Mouse (Mus musculus) left cerebral cortex, postnatal 14 days (tissue): ENCODE data around the gene Blm. TPM values are rescaled to one million over a fixed set of nuclear protein-coding genes. Genes with fewer than 3 reads are reported as not detected.
A peak's percentile ranks its signal among the peaks of the same experiment; 100 is the strongest.
"Not testable (repeated sequence)": the region's sequence is repeated elsewhere in the genome, so short reads cannot be mapped to it uniquely, and the experiment has no call there.

Experiments used
- DNase-seq, 2 experiments: peaks; one replicate each; pipeline ENCODE4 v3.0.0; 2021 to 2022; ENCODE audit warnings: low spot score in 2 of 2, mixed read lengths in 1 of 2
- intact Hi-C: fragments of 180-260 bp; cut with DNase I; formaldehyde crosslinking; loops from one replicate; pipeline ENCODE4 v1.15.1; 2025
- total RNA-seq, 2 experiments: library from RNA; stranded (reverse); gene quantifications; 2 replicates each; pipeline ENCODE4 v1.2.3; 2021

Gene Blm
- total RNA-seq, 2 experiments from 2014 or later = 3.9 to 5.2 TPM

- DNase-seq = no peak
Measured at GRCm38 (mm10) chr7:80542139-80542831, 7.4 kb upstream of the Blm start.

GRCm38 (mm10) chr7:80539581-80539980 is 4.7 kb upstream of the Blm start:
- no peak for DNase-seq
- intact Hi-C loops = no loop called here

More at GRCm38 (mm10) chr7:80542139-80542831, 7.4 kb upstream of the Blm start:
- intact Hi-C loops = no loop called here

GRCm38 (mm10) chr7:80534291-80535008 is 469 bp downstream of the Blm start:
- intact Hi-C loops = no loop called here
- DNase-seq = no peak

- intact Hi-C loops = no loop called here
- DNase-seq = no peak
Measured at GRCm38 (mm10) chr7:80531087-80531486, 3.8 kb downstream of the Blm start.

GRCm38 (mm10) chr7:80530646-80531045 is 4.3 kb downstream of the Blm start:
- intact Hi-C loops = no loop called here

GRCm38 (mm10) chr7:80526698-80527097 is 8.2 kb downstream of the Blm start:
- intact Hi-C loops = no loop called here
- DNase-seq = no peak

More at GRCm38 (mm10) chr7:80530646-80531045, 4.3 kb downstream of the Blm start:
- DNase-seq = no peak

- intact Hi-C loops = no loop called here
- no peak for DNase-seq
Measured at GRCm38 (mm10) chr7:80512408-80513085, 22.4 kb downstream of the Blm start.

GRCm38 (mm10) chr7:80507697-80508096 is 27.2 kb downstream of the Blm start:
- intact Hi-C loops, DNase-seq: not testable (repeated sequence)

GRCm38 (mm10) chr7:80506007-80506406 is 28.9 kb downstream of the Blm start:
- DNase-seq = no peak
- intact Hi-C loops = no loop called here

- no peak for DNase-seq
- intact Hi-C loops = no loop called here
Measured at GRCm38 (mm10) chr7:80504920-80505319, 30.0 kb downstream of the Blm start.

- intact Hi-C loops = no loop called here
- DNase-seq = no peak
Measured at GRCm38 (mm10) chr7:80501006-80501405, 33.9 kb downstream of the Blm start.

GRCm38 (mm10) chr7:80500099-80500498 is 34.8 kb downstream of the Blm start:
- intact Hi-C loops = no loop called here
- no peak for DNase-seq

GRCm38 (mm10) chr7:80499190-80499962 is 35.5 kb downstream of the Blm start:
- intact Hi-C loops = no loop called here

GRCm38 (mm10) chr7:80496656-80497055 is 38.3 kb downstream of the Blm start:
- no peak for DNase-seq
- intact Hi-C loops = no loop called here

More at GRCm38 (mm10) chr7:80499190-80499962, 35.5 kb downstream of the Blm start:
- DNase-seq = no peak

GRCm38 (mm10) chr7:80495210-80495609 is 39.7 kb downstream of the Blm start:
- DNase-seq = peak; percentile 20
- intact Hi-C loops = no loop called here

- no peak for DNase-seq
- intact Hi-C loops = no loop called here
Measured at GRCm38 (mm10) chr7:80491995-80492394, 42.9 kb downstream of the Blm start.

- intact Hi-C loops = no loop called here
- no peak for DNase-seq
Measured at GRCm38 (mm10) chr7:80491086-80491485, 43.8 kb downstream of the Blm start.

- intact Hi-C loops = no loop called here
- DNase-seq = no peak
Measured at GRCm38 (mm10) chr7:80490351-80490750, 44.6 kb downstream of the Blm start.

GRCm38 (mm10) chr7:80489445-80489844 is 45.5 kb downstream of the Blm start:
- no peak for DNase-seq
- intact Hi-C loops = no loop called here

GRCm38 (mm10) chr7:80487239-80487638 is 47.7 kb downstream of the Blm start:
- no peak for DNase-seq
- intact Hi-C loops = no loop called here
